Mouse (Mus musculus) kidney, adult 2 months (tissue): Measurements from ENCODE around the gene Ctdnep1.

Experiments used
- CTCF ChIP-seq: fragments of 200-500 bp; conservative IDR thresholded peaks from 2 replicates; pipeline ENCODE4 v1.5.1; 2011; ENCODE audit warnings: low read depth, mild to moderate bottlenecking, control low read depth, low read length, moderate library complexity, mixed read lengths; ENCODE audit not compliant: insufficient read depth, insufficient read length
- POLR2A ChIP-seq: fragments of 200-500 bp; IDR thresholded peaks from one replicate; pipeline ENCODE4 v1.6.1; 2011; ENCODE audit warnings: low read depth, low read length, control low read depth

DNA sequence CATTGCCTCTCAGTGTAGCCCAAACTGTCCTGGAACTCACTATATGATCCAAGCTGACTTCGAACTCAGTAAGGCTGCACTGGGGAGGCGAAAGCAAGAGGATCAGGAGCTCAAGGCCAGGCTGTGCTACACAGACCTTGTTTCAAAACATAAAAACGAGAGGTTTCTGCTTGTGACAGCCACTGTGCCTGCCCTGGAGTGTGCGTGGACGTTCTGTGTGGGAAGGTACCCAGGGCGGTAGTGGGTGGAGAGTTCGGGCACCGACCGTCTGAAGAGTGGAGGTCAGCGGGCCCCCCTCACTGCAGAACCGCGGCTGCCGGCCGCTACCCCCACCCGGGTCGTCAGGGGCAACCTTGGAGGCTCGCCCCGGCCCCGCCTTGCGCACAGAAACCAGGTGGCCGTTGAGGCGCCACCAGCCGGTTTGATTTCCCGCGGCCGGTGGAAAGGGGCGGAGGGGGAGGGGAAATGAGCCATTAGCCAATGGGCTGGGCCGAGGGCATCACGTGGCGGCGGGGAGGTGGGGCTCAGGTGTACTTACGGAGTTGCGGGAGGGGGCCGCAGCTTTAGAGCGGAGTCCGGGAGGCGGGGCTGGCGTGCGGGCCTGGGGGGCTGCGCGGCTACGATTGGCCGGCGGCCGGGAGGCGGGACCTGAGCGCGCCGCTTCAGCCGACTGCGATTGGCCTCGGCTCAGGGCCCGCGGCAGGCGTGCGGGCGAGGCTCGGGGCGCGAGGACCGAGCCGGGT lies 45.6 kb upstream of the Ctdnep1 start, which contains the start of gene Ybx2:
- TF ChIP-seq POLR2A (no peak), CTCF (no peak)
